Mouse (Mus musculus): ENCODE data around the gene Slc25a39. TPM values are rescaled to one million over a fixed set of nuclear protein-coding genes. Genes with fewer than 3 reads are reported as not detected.
A peak's percentile ranks its signal among the peaks of the same experiment; 100 is the strongest.
"Not testable (repeated sequence)": the region's sequence is repeated elsewhere in the genome, so short reads cannot be mapped to it uniquely, and the experiment has no call there.

Gene Slc25a39
- total and polyA plus RNA-seq, 3 experiments = 55.9 to 231 (median 205) TPM

DNA sequence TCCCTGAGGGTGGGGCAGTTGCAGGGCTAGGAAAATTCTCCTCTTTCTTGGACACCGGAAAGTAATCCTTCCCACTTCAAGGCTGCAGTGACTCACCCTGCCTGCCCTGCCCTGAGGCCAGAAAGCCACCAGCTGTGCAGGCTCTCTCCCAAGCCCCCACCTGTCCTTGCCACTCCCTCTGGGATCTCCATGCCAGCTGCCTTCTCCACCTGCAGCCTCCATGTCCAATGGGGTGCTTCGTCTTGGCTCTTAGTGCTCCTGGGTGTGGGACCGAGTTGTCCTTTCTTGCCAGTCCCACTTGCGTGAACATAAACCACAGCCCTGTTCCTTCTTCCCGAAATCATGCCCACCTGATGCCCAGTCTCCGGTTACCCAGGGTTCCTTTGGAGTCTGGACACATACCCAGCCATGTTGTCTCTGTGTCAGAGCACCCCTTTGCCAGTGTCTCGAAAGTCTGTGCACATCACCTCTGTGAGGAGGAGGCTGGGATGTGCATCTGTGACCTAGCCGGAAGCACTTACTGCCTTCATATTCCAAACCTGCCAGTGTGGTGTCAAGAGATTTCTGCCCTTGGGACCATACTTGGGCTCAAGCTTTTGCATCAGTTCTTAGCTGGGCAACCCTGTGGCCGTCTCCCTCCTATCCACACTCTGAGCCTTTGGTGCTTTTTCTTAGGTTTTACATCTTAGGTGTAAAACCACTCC lies 13.2 kb downstream of the Slc25a39 start:
- ATAC-seq (ENCODE audit: extremely low read depth, insufficient number of reproducible peaks, low FRiP score, poor library complexity, severe bottlenecking) = no peak
- peaks cover 85% of the 10 kb centered on the region for H3K27me3 ChIP-seq (ENCODE audit: insufficient read depth, low read length)
- no peaks in the 10 kb centered on the region for H3K36me3 ChIP-seq (replicated peaks)
- peaks cover 16% of the 10 kb centered on the region for H3K4me1 ChIP-seq (ENCODE audit: insufficient read depth, low read depth, low read length)
- no peak for TF ChIP-seq GATA1 (IDR thresholded peaks at IDR 0.05; ENCODE audit: borderline replicate concordance, low read length)
- no peak for TF ChIP-seq CTCF (IDR thresholded peaks at IDR 0.05; ENCODE audit: low read depth, low read length)
- TF ChIP-seq TAL1 (conservative IDR thresholded peaks at IDR 0.05; ENCODE audit: low read depth, low read length) = no peak
- TF ChIP-seq GATA2 (IDR thresholded peaks at IDR 0.05; ENCODE audit: borderline replicate concordance, low read depth, low read length) = no peak
- TF ChIP-seq POLR2AphosphoS5 (IDR thresholded peaks at IDR 0.05; ENCODE audit: insufficient replicate concordance, low read depth, low read length) = no peak
- H3K9me3 ChIP-seq (replicated peaks) = no peaks in the 10 kb centered on the region
- H3K4me3 ChIP-seq (ENCODE audit: low read depth, low read length) = no peak overlapping the region
- DNase-seq (ENCODE audit: low spot score) = no peak

DNA sequence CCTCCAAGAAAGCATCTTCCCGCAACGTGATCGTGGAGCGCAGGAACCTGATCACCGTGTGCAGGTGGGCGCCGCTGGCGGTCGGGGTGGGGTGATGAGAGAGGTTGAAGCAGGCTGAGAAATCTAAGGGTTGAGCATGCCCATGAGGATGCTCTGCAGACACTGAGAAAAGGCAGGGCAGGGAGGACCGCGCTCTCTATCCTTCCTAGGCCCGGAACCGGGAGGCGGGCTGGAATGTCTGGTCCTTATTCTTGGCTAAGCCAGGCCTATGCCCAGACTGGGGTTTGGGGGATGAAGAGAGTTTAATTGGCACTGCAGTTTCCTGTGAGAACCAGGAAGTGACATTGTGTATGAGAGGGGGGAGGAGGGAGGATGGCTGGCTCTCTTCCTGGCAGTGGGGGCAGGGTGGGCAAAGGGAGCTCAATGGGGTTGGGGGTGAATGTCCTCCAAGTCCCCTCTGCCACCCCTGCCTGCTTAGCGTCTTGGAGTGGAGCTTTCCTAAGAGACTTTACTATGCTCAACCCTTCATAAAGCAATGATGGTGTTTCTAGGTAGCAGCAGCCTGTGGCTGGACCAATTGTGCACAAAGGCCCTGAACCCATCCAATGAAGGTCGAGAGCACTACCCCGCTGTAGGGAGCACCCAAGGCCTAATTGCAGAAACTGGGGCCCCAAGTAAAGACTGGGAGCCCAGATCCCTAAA lies 13.9 kb downstream of the Slc25a39 start:
- no peak for ATAC-seq (ENCODE audit: extremely low read depth, insufficient number of reproducible peaks, low FRiP score, poor library complexity, severe bottlenecking)
- no peak for TF ChIP-seq CTCF (IDR thresholded peaks at IDR 0.05; ENCODE audit: low read depth, low read length)
- H3K36me3 ChIP-seq (replicated peaks) = no peaks in the 10 kb centered on the region
- no peak overlapping the region; the same call in 1 of the 2 replicates for H3K4me3 ChIP-seq (ENCODE audit: low read depth, low read length)
- peaks cover 78% of the 10 kb centered on the region for H3K27me3 ChIP-seq (ENCODE audit: insufficient read depth, low read length)
- peaks cover 16% of the 10 kb centered on the region for H3K4me1 ChIP-seq (ENCODE audit: insufficient read depth, low read depth, low read length)
- H3K9me3 ChIP-seq (replicated peaks) = no peaks in the 10 kb centered on the region
- DNase-seq (ENCODE audit: low spot score) = no peak

DNA sequence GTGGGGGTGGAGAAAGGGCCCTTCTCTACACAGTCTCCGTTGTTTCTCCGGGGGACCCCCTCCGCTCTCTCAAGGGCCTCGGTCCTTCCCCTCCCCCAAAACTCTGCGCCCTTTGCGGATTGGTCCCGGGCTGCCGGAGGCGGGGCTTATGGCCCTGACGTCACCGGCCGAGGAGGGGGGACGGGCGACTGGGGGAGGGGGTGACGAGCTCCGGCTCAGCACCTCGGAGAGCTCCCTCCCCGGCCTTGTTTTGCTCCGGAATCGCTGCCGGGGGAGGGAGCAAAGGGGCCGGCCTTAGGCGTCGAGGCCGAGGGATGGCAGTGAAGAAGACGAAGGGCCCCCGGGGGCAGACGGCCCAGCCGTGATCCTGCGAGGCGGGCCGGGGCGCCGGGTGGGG lies 14.5 kb downstream of the Slc25a39 start, which contains the start of gene Rundc3a:
TSS of gene Rundc3a (plus strand) at position 166 of the 397 bp plus-strand sequence.
- Histone ChIP-seq H3K36me3 (replicated peaks) (no peaks in the 10 kb centered on the region), H3K27me3 (ENCODE audit: insufficient read depth, low read length) (peaks cover 74% of the 10 kb centered on the region), H3K4me3 (ENCODE audit: low read depth, low read length) (no peak within 1 kb of the TSS; the same call in 1 of the 2 replicates), H3K9me3 (replicated peaks) (no peaks in the 10 kb centered on the region), H3K4me1 (ENCODE audit: insufficient read depth, low read depth, low read length) (peaks cover 16% of the 10 kb centered on the region)
- DNase-seq (ENCODE audit: low spot score) = peak; percentile 71
- ATAC-seq (ENCODE audit: extremely low read depth, insufficient number of reproducible peaks, low FRiP score, poor library complexity, severe bottlenecking) = no peak
- TF ChIP-seq POLR2AphosphoS5 (IDR thresholded peaks at IDR 0.05; ENCODE audit: insufficient replicate concordance, low read depth, low read length) = no peak
- TF ChIP-seq GATA1 (IDR thresholded peaks at IDR 0.05; ENCODE audit: borderline replicate concordance, low read length) = no peak
- TF ChIP-seq TAL1 (conservative IDR thresholded peaks at IDR 0.05; ENCODE audit: low read depth, low read length) = no peak
- no peak for TF ChIP-seq GATA2 (IDR thresholded peaks at IDR 0.05; ENCODE audit: borderline replicate concordance, low read depth, low read length)
- TF ChIP-seq CTCF (IDR thresholded peaks at IDR 0.05; ENCODE audit: low read depth, low read length) = no peak

DNA sequence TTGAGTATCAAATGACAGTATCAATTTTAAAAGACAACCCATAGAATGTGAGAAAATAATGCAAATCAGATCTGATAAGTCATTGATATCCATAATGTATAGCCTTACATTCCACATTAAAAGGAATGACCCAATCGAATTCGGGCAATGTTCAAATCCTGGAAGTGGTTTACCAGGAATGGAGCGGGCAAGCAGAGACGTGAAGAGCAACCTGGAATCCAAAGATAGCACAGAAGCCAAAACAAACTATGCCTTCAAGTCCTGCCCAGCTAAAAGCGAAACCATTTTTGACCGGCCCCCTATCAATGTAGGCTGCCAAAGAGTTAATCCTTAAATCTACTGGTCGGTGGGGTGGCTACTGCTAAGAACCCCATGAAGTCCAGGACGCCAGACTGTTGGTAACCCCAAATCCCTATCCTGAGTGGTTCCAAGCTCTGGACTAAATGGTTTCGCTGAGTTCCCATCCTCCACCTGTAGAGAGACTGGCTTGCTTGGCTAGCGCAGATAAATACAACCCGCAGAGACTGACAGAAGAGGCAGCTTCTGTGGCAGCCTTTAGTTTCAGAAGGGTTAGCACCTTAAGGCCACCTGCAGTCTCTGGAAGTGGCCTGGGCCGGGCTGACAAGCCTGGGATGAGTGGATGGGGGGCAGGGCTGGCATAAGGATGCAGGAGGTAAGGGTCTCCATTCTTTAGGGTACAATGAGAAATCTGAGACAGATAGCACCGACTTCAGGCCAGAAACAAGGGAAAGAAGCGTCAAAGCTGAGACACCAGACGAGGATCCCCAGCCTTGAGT lies 15.1 kb downstream of the Slc25a39 start:
- ATAC-seq (ENCODE audit: extremely low read depth, insufficient number of reproducible peaks, low FRiP score, poor library complexity, severe bottlenecking) (no peak), DNase-seq (ENCODE audit: low spot score) (no peak)
- Histone ChIP-seq H3K4me1 (ENCODE audit: insufficient read depth, low read depth, low read length) (peaks cover 16% of the 10 kb centered on the region), H3K36me3 (replicated peaks) (no peaks in the 10 kb centered on the region), H3K27me3 (ENCODE audit: insufficient read depth, low read length) (peaks cover 69% of the 10 kb centered on the region), H3K9me3 (replicated peaks) (no peaks in the 10 kb centered on the region), H3K4me3 (ENCODE audit: low read depth, low read length) (no peak overlapping the region)
- TF ChIP-seq GATA2 (IDR thresholded peaks at IDR 0.05; ENCODE audit: borderline replicate concordance, low read depth, low read length) = no peak
- TF ChIP-seq GATA1 (IDR thresholded peaks at IDR 0.05; ENCODE audit: borderline replicate concordance, low read length) = no peak
- TF ChIP-seq POLR2AphosphoS5 (IDR thresholded peaks at IDR 0.05; ENCODE audit: insufficient replicate concordance, low read depth, low read length) = no peak
- no peak for TF ChIP-seq CTCF (IDR thresholded peaks at IDR 0.05; ENCODE audit: low read depth, low read length)
- no peak for TF ChIP-seq TAL1 (conservative IDR thresholded peaks at IDR 0.05; ENCODE audit: low read depth, low read length)

DNA sequence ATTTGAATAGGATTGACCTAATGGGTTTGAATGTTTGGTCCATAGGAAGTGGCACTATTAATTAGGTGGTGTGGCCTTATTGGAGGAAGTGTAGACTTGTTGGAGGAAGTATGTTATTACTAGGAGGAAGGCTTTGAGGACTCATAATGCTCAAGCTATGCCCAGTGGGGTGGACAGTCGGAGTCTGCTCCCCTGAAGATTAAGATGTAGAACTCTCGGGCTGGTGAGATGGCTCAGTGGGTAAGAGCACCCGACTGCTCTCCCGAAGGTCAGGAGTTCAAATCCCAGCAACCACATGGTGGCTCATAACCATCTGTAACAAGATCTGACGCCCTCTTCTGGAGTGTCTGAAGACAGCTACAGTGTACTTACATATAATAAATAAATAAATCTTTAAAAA lies 18.3 kb downstream of the Slc25a39 start:
- Histone ChIP-seq H3K4me1 (ENCODE audit: insufficient read depth, low read depth, low read length) (peaks cover 16% of the 10 kb centered on the region), H3K27me3 (ENCODE audit: insufficient read depth, low read length) (peaks cover 57% of the 10 kb centered on the region)
- H3K4me3 ChIP-seq (ENCODE audit: low read depth, low read length); DNase-seq (ENCODE audit: low spot score); H3K9me3 ChIP-seq (replicated peaks); H3K36me3 ChIP-seq (replicated peaks); ATAC-seq (ENCODE audit: extremely low read depth, insufficient number of reproducible peaks, low FRiP score, poor library complexity, severe bottlenecking): not testable (repeated sequence)

DNA sequence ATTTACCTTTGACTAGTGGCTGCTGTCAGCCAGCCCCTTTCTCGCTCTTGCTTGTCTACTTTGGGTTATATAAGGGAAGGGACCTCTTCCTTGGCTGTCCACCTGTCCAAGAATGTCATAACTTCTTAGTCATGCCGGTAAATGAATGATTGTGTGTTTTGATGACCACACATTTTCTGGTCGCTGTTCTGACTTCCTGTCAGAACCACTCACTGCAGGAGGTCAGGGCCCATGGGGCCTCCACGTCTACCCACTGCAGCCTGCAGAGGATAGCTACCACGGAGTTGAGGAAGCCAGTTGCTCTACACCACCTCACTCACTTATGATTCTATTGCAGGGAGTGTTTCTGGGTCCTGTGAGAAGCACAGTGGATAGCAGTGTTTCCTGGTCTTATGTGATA lies 21.6 kb downstream of the Slc25a39 start:
- no peaks in the 10 kb centered on the region for H3K9me3 ChIP-seq (replicated peaks)
- no peak for ATAC-seq (ENCODE audit: extremely low read depth, insufficient number of reproducible peaks, low FRiP score, poor library complexity, severe bottlenecking)
- no peak for DNase-seq (ENCODE audit: low spot score)
- TF ChIP-seq GATA2 (IDR thresholded peaks at IDR 0.05; ENCODE audit: borderline replicate concordance, low read depth, low read length) (no peak), TAL1 (conservative IDR thresholded peaks at IDR 0.05; ENCODE audit: low read depth, low read length) (no peak), POLR2AphosphoS5 (IDR thresholded peaks at IDR 0.05; ENCODE audit: insufficient replicate concordance, low read depth, low read length) (no peak), CTCF (IDR thresholded peaks at IDR 0.05; ENCODE audit: low read depth, low read length) (no peak), GATA1 (IDR thresholded peaks at IDR 0.05; ENCODE audit: borderline replicate concordance, low read length) (no peak)
- no peak overlapping the region for H3K4me3 ChIP-seq (ENCODE audit: low read depth, low read length)
- H3K36me3 ChIP-seq (replicated peaks) = no peaks in the 10 kb centered on the region
- H3K4me1 ChIP-seq (ENCODE audit: insufficient read depth, low read depth, low read length) = peaks cover 3% of the 10 kb centered on the region; the same call in 1 of the 2 replicates
- H3K27me3 ChIP-seq (ENCODE audit: insufficient read depth, low read length) = peaks cover 56% of the 10 kb centered on the region
